8 mouse cellular contexts compared by ENCODE assay signal in genomic region chr3:101294487-101295365, GRCm38 (mm10). TPM values are rescaled to one million over a fixed set of nuclear protein-coding genes. Genes with fewer than 3 reads are reported as not detected.
DNase-seq lines count a peak whose midpoint lies in the region; ATAC-seq and TF ChIP-seq lines count a peak whose summit lies in the region.

No protein-coding gene starts in this region.

- H3K36me3 ChIP-seq in lung, embryonic 14.5 days (ENCODE audit: insufficient read depth): no peaks in the 10 kb centered on the region
- H3K36me3 ChIP-seq in heart, postnatal 0 days (replicated peaks; ENCODE audit: control insufficient read depth, insufficient read depth, low read length): no peaks in the 10 kb centered on the region
- no peaks in the 10 kb centered on the region for H3K36me3 ChIP-seq in midbrain, embryonic 13.5 days

- H3K9me3 ChIP-seq in lung, embryonic 14.5 days (ENCODE audit: low read depth, low read length): no peaks in the 10 kb centered on the region
- H3K9me3 ChIP-seq in heart, postnatal 0 days (replicated peaks; ENCODE audit: control insufficient read depth, low read length): no peaks in the 10 kb centered on the region
- no peaks in the 10 kb centered on the region for H3K9me3 ChIP-seq in midbrain, embryonic 13.5 days

- no peak overlapping the region for H3K4me3 ChIP-seq in lung, embryonic 14.5 days (ENCODE audit: low read depth, low read length)
- H3K4me3 ChIP-seq in heart, postnatal 0 days (ENCODE audit: low read depth, low read length): no peak overlapping the region
- no peak overlapping the region for H3K4me3 ChIP-seq in midbrain, embryonic 13.5 days (replicated peaks)

- peak; percentile 45; the same call in 1 of the 2 replicates for ATAC-seq in lung, embryonic 14.5 days (ENCODE audit: insufficient read depth)
- ATAC-seq in heart, postnatal 0 days (ENCODE audit: insufficient read depth, low read depth): peak; percentile 81
- ATAC-seq in midbrain, embryonic 13.5 days: peak; percentile 59
- ATAC-seq in erythroid progenitor cell, adult 5-6 weeks (replicated peaks; ENCODE audit: low FRiP score, poor library complexity, severe bottlenecking): no peak

- DNase-seq in lung, embryonic 14.5 days: no peak
- no peak for DNase-seq in lung, adult 18-20 months
- DNase-seq in brain, adult 2 months (ENCODE audit: low read depth, low spot score): peak; percentile 52
- DNase-seq in heart, postnatal 0 days (ENCODE audit: low spot score): peak; percentile 70
- no peak for DNase-seq in right cerebral cortex, postnatal 10 days (ENCODE audit: low spot score in 2 of 2)
- DNase-seq in kidney, postnatal 4 days: no peak

- WGBS in lung, embryonic 14.5 days: 81% methylated on average over 10 of the region's 10 CpGs
- 63% methylated on average over 10 of the region's 10 CpGs for WGBS in heart, postnatal 0 days
- WGBS in midbrain, embryonic 13.5 days: 69% methylated on average over 10 of the region's 10 CpGs

- no peak overlapping the region for H3K9ac ChIP-seq in lung, embryonic 14.5 days
- H3K9ac ChIP-seq in heart, postnatal 0 days (replicated peaks; ENCODE audit: low read depth, low read length): no peak overlapping the region
- H3K9ac ChIP-seq in midbrain, embryonic 13.5 days (replicated peaks): no peak overlapping the region

- no peak overlapping the region for H3K4me2 ChIP-seq in lung, embryonic 14.5 days
- 0 out of 2 replicates have a peak overlapping the region, but pooled peaks have one; percentile 29 for H3K4me2 ChIP-seq in heart, postnatal 0 days (ENCODE audit: low read depth, low read length)
- no peak overlapping the region for H3K4me2 ChIP-seq in midbrain, embryonic 13.5 days (replicated peaks)

- H3K4me1 ChIP-seq in lung, embryonic 14.5 days (ENCODE audit: insufficient read depth): no peaks in the 10 kb centered on the region
- no peaks in the 10 kb centered on the region for H3K4me1 ChIP-seq in heart, postnatal 0 days (ENCODE audit: control insufficient read depth, insufficient read depth)
- H3K4me1 ChIP-seq in midbrain, embryonic 13.5 days (replicated peaks): no peaks in the 10 kb centered on the region; the same call in 1 of the 2 replicates

- H3K27me3 ChIP-seq in lung, embryonic 14.5 days (ENCODE audit: insufficient read depth, low read length): no peaks in the 10 kb centered on the region
- no peaks in the 10 kb centered on the region for H3K27me3 ChIP-seq in heart, postnatal 0 days (ENCODE audit: control insufficient read depth, insufficient read depth, low read length)
- H3K27me3 ChIP-seq in midbrain, embryonic 13.5 days: no peaks in the 10 kb centered on the region

- TF ChIP-seq CTCF in lung, embryonic 14.5 days (IDR thresholded peaks at IDR 0.05; ENCODE audit: low read depth): no peak
- no peak for TF ChIP-seq CTCF in heart, postnatal 0 days (IDR thresholded peaks at IDR 0.05; ENCODE audit: low read depth)

- no peak overlapping the region for H3K27ac ChIP-seq in lung, embryonic 14.5 days (ENCODE audit: low read depth)
- H3K27ac ChIP-seq in heart, postnatal 0 days (ENCODE audit: low read depth): peak overlapping the region; percentile 31; the same call in 1 of the 2 replicates
- H3K27ac ChIP-seq in midbrain, embryonic 13.5 days: no peak overlapping the region

- TF ChIP-seq EP300 in heart, postnatal 0 days (IDR thresholded peaks at IDR 0.05; ENCODE audit: low read depth): no peak

RNA-seq across cellular contexts. Expression of gene Cd2, which starts 7.0 kb away (rescaled TPM):
- polyA plus RNA-seq in lung, embryonic 14.5 days (2014; fragmentation: Nextera tagmentation; extraction: Ambion mirVana): 0.42 TPM in 1 of 2 replicates, not detected in the other
- 0.62 TPM in 1 of 2 replicates, not detected in the other for total RNA-seq in heart, postnatal 0 days (2014; rRNA removed; ENCODE audit: low replicate concordance)
- polyA plus RNA-seq in heart, postnatal 0 days (2015; fragmentation: Nextera tagmentation; extraction: Ambion mirVana): 0.19 TPM in 1 of 2 replicates, not detected in the other
- 0.13 TPM in 1 of 2 replicates, not detected in the other for polyA plus RNA-seq in midbrain, embryonic 13.5 days (2015; fragmentation: Nextera tagmentation; extraction: Ambion mirVana)
- 8.6 and 17.6 TPM in 2 replicates for total RNA-seq in erythroid progenitor cell, adult 5-6 weeks (2015; ENCODE audit: low replicate concordance)
- total RNA-seq in erythroid progenitor cell, adult 5-6 weeks (2017; ENCODE audit: low replicate concordance): 22.8 and 28.4 TPM in 2 replicates

Comparison
In these comparisons a context has a peak if more than half of its experiments do, and no peak if none do; other contexts are left out.
1. DNase-seq: peak in brain, adult 2 months (single experiment) and heart, postnatal 0 days (single experiment); none in lung, embryonic 14.5 days (single experiment), lung, adult 18-20 months (0 of 2), right cerebral cortex, postnatal 10 days (0 of 2) and kidney, postnatal 4 days (0 of 2).